In genomic region chr19:6016532-6016931, GRCm38 (mm10) we compare ENCODE assay signal across 9 mouse cellular contexts. TPM values are rescaled to one million over a fixed set of nuclear protein-coding genes. Genes with fewer than 3 reads are reported as not detected.
DNase-seq lines count a peak whose midpoint lies in the region; ATAC-seq and TF ChIP-seq lines count a peak whose summit lies in the region.
"Had no signal": no experiment of that assay in that cellular context is flagged by ENCODE, and none has a peak within 500 bp of the region (broad histone marks: within the 10 kb centered on the region; RNA-seq: fewer than 3 reads in every experiment).

No protein-coding gene starts in this region.

- DNase-seq in frontal cortex, postnatal 36 days (ENCODE audit: low spot score in 2 of 2): no peak
- DNase-seq in left cerebral cortex, postnatal 10 days (ENCODE audit: extremely low spot score in 1 of 2, low spot score in 2 of 2): no peak

- H3K4me3 ChIP-seq in erythroblast, embryonic 14.5 days (replicated peaks): peak overlapping the region; percentile 97
- H3K4me3 ChIP-seq in megakaryocyte, embryonic 14.5 days (replicated peaks): peak overlapping the region; percentile 94
- no peak overlapping the region for H3K4me3 ChIP-seq in hindbrain, embryonic 13.5 days
- peak overlapping the region; percentile 80; the same call in 1 of the 2 replicates for H3K4me3 ChIP-seq in small intestine, adult 2 months (ENCODE audit: low read depth, low read length)

- no peak for TF ChIP-seq POLR2A in small intestine, adult 2 months (IDR thresholded peaks at IDR 0.05; ENCODE audit: low read depth, low read length)

- no peaks in the 10 kb centered on the region for H3K27me3 ChIP-seq in erythroblast, embryonic 14.5 days (ENCODE audit: control insufficient read depth)
- H3K27me3 ChIP-seq in megakaryocyte, embryonic 14.5 days (replicated peaks): no peaks in the 10 kb centered on the region
- peaks cover 46% of the 10 kb centered on the region for H3K27me3 ChIP-seq in hindbrain, embryonic 13.5 days
- no peaks in the 10 kb centered on the region for H3K27me3 ChIP-seq in small intestine, adult 2 months (ENCODE audit: control insufficient read depth, insufficient read depth, low read length)

- H3K9me3 ChIP-seq in erythroblast, embryonic 14.5 days (ENCODE audit: control insufficient read depth, low read length): no peaks in the 10 kb centered on the region
- H3K9me3 ChIP-seq in megakaryocyte, embryonic 14.5 days: no peaks in the 10 kb centered on the region
- no peaks in the 10 kb centered on the region for H3K9me3 ChIP-seq in hindbrain, embryonic 13.5 days

- no peak overlapping the region for H3K27ac ChIP-seq in hindbrain, embryonic 13.5 days
- no peak overlapping the region for H3K27ac ChIP-seq in small intestine, adult 2 months (ENCODE audit: insufficient read depth, low read depth, low read length)

- no peak overlapping the region for H3K4me2 ChIP-seq in hindbrain, embryonic 13.5 days

- no peak for ATAC-seq in erythroblast, adult 5-6 weeks (replicated peaks; ENCODE audit: low FRiP score, poor library complexity, severe bottlenecking)
- no peak for ATAC-seq in megakaryocyte, adult 5-6 weeks (ENCODE audit: poor library complexity, severe bottlenecking)
- no peak for ATAC-seq in hindbrain, embryonic 13.5 days (ENCODE audit: low FRiP score)

- peaks cover 35% of the 10 kb centered on the region for H3K36me3 ChIP-seq in erythroblast, embryonic 14.5 days (ENCODE audit: control insufficient read depth)
- H3K36me3 ChIP-seq in megakaryocyte, embryonic 14.5 days (replicated peaks; ENCODE audit: low read length): peaks cover 25% of the 10 kb centered on the region
- no peaks in the 10 kb centered on the region for H3K36me3 ChIP-seq in hindbrain, embryonic 13.5 days
- H3K36me3 ChIP-seq in small intestine, adult 2 months (ENCODE audit: control insufficient read depth, insufficient read depth, low read length): peaks cover 5% of the 10 kb centered on the region; the same call in 1 of the 2 replicates

- 0 out of 2 replicates have a peak overlapping the region, but pooled peaks have one; percentile 6 for H3K9ac ChIP-seq in hindbrain, embryonic 13.5 days

- intact Hi-C loops in left cerebral cortex, postnatal 10 days (cut with DNase I): loop anchor here (10.0 kb wide), 1 partner anchor 232 kb away; no protein-coding TSS in a partner anchor

- 47% methylated on average over 7 of the region's 7 CpGs for WGBS in hindbrain, embryonic 13.5 days
- 40% methylated on average over 7 of the region's 7 CpGs for WGBS in small intestine, adult 2 months

- no peak for TF ChIP-seq CTCF in small intestine, adult 2 months (IDR thresholded peaks at IDR 0.05; ENCODE audit: extremely low read depth, insufficient read length, insufficient replicate concordance, low read depth, low read length)

- H3K4me1 ChIP-seq in erythroblast, embryonic 14.5 days (ENCODE audit: control insufficient read depth): peaks cover 76% of the 10 kb centered on the region
- H3K4me1 ChIP-seq in megakaryocyte, embryonic 14.5 days: peaks cover 66% of the 10 kb centered on the region
- peaks cover 22% of the 10 kb centered on the region for H3K4me1 ChIP-seq in hindbrain, embryonic 13.5 days (replicated peaks)
- H3K4me1 ChIP-seq in small intestine, adult 2 months (ENCODE audit: control insufficient read depth, insufficient read depth, insufficient read length, low read length): peaks cover 20% of the 10 kb centered on the region; the same call in 1 of the 2 replicates

RNA-seq across cellular contexts. Expression of gene Capn1, which starts 0.8 kb away (rescaled TPM):
- polyA plus RNA-seq in erythroblast, embryonic 14.5 days (2012): 38.5 and 46.1 TPM in 2 replicates
- total RNA-seq in erythroblast, adult 5-6 weeks (2015; ENCODE audit: low replicate concordance): 18.1 and 23.8 TPM in 2 replicates
- total RNA-seq in erythroblast, adult 5-6 weeks (2017; ENCODE audit: low replicate concordance): 34.8 and 43.7 TPM in 2 replicates
- polyA plus RNA-seq in megakaryocyte, embryonic 14.5 days (2012; ENCODE audit: insufficient read depth, low replicate concordance): 66.2 and 91.7 TPM in 2 replicates
- total RNA-seq in megakaryocyte, adult 5-6 weeks (2015): 31.1 and 32.2 TPM in 2 replicates
- total RNA-seq in megakaryocyte, adult 5-6 weeks (2017): 53.7 and 54.8 TPM in 2 replicates
- polyA plus RNA-seq in hindbrain, embryonic 13.5 days (2015; fragmentation: Nextera tagmentation; extraction: Ambion mirVana): 3.3 and 4.7 TPM in 2 replicates
- polyA plus RNA-seq in small intestine, adult 2 months (2012; rRNA removed): 30.9 and 129 TPM in 2 replicates
- 10 to 100 TPM; 18.2 to 19.3 TPM for total RNA-seq in left cerebral cortex, postnatal 10 days (2021)

RNA-seq across cellular contexts. Expression of gene Syvn1, which starts 29.8 kb away (rescaled TPM):
- 9.5 and 10.2 TPM in 2 replicates for polyA plus RNA-seq in erythroblast, embryonic 14.5 days (2012)
- 35.5 and 43.0 TPM in 2 replicates for total RNA-seq in erythroblast, adult 5-6 weeks (2015; ENCODE audit: low replicate concordance)
- total RNA-seq in erythroblast, adult 5-6 weeks (2017; ENCODE audit: low replicate concordance): 9.9 and 16.0 TPM in 2 replicates
- 129 and 202 TPM in 2 replicates for polyA plus RNA-seq in megakaryocyte, embryonic 14.5 days (2012; ENCODE audit: insufficient read depth, low replicate concordance)
- total RNA-seq in megakaryocyte, adult 5-6 weeks (2015): 16.8 and 17.8 TPM in 2 replicates
- 6.3 and 7.2 TPM in 2 replicates for total RNA-seq in megakaryocyte, adult 5-6 weeks (2017)
- polyA plus RNA-seq in hindbrain, embryonic 13.5 days (2015; fragmentation: Nextera tagmentation; extraction: Ambion mirVana): 30.6 and 33.0 TPM in 2 replicates
- 70.9 and 103 TPM in 2 replicates for polyA plus RNA-seq in small intestine, adult 2 months (2012; rRNA removed)
- total RNA-seq in left cerebral cortex, postnatal 10 days (2021): 10 to 100 TPM; 39.3 to 40.2 TPM

RNA-seq across cellular contexts. Expression of gene Slc22a20, which starts 30.6 kb away (rescaled TPM):
- not detected in 2 replicates for polyA plus RNA-seq in erythroblast, embryonic 14.5 days (2012)
- not detected in 2 replicates for total RNA-seq in erythroblast, adult 5-6 weeks (2015; ENCODE audit: low replicate concordance)
- total RNA-seq in erythroblast, adult 5-6 weeks (2017; ENCODE audit: low replicate concordance): not detected in 2 replicates
- not detected in 2 replicates for polyA plus RNA-seq in megakaryocyte, embryonic 14.5 days (2012; ENCODE audit: insufficient read depth, low replicate concordance)
- 0.16 and 0.20 TPM in 2 replicates for total RNA-seq in megakaryocyte, adult 5-6 weeks (2015)
- total RNA-seq in megakaryocyte, adult 5-6 weeks (2017): 1.1 and 1.2 TPM in 2 replicates
- not detected in 2 replicates for polyA plus RNA-seq in hindbrain, embryonic 13.5 days (2015; fragmentation: Nextera tagmentation; extraction: Ambion mirVana)
- 0.08 TPM in 1 of 2 replicates, not detected in the other for polyA plus RNA-seq in small intestine, adult 2 months (2012; rRNA removed)
- total RNA-seq in left cerebral cortex, postnatal 10 days (2021): not detected
- total RNA-seq: granulocyte monocyte progenitor cell, adult 5-6 weeks had no signal

RNA-seq across cellular contexts. Expression of gene Mrpl49, which starts 41.1 kb away (rescaled TPM):
- 4.9 and 6.3 TPM in 2 replicates for polyA plus RNA-seq in erythroblast, embryonic 14.5 days (2012)
- total RNA-seq in erythroblast, adult 5-6 weeks (2015; ENCODE audit: low replicate concordance): 10.0 and 15.3 TPM in 2 replicates
- total RNA-seq in erythroblast, adult 5-6 weeks (2017; ENCODE audit: low replicate concordance): 8.1 and 10.2 TPM in 2 replicates
- polyA plus RNA-seq in megakaryocyte, embryonic 14.5 days (2012; ENCODE audit: insufficient read depth, low replicate concordance): 19.0 and 54.3 TPM in 2 replicates
- total RNA-seq in megakaryocyte, adult 5-6 weeks (2015): 28.7 and 35.8 TPM in 2 replicates
- 31.0 and 33.0 TPM in 2 replicates for total RNA-seq in megakaryocyte, adult 5-6 weeks (2017)
- polyA plus RNA-seq in hindbrain, embryonic 13.5 days (2015; fragmentation: Nextera tagmentation; extraction: Ambion mirVana): 64.6 and 68.9 TPM in 2 replicates
- polyA plus RNA-seq in small intestine, adult 2 months (2012; rRNA removed): 7.6 and 14.8 TPM in 2 replicates
- total RNA-seq in left cerebral cortex, postnatal 10 days (2021): 10 to 100 TPM; 43.3 to 45.3 TPM

RNA-seq across cellular contexts. Expression of gene Fau, which starts 41.1 kb away (rescaled TPM):
- polyA plus RNA-seq in erythroblast, embryonic 14.5 days (2012): 521 and 530 TPM in 2 replicates
- 503 and 517 TPM in 2 replicates for total RNA-seq in erythroblast, adult 5-6 weeks (2015; ENCODE audit: low replicate concordance)
- total RNA-seq in erythroblast, adult 5-6 weeks (2017; ENCODE audit: low replicate concordance): 317 and 511 TPM in 2 replicates
- 3,425 and 5,919 TPM in 2 replicates for polyA plus RNA-seq in megakaryocyte, embryonic 14.5 days (2012; ENCODE audit: insufficient read depth, low replicate concordance)
- 2,056 and 2,077 TPM in 2 replicates for total RNA-seq in megakaryocyte, adult 5-6 weeks (2015)
- 1,670 and 1,985 TPM in 2 replicates for total RNA-seq in megakaryocyte, adult 5-6 weeks (2017)
- polyA plus RNA-seq in hindbrain, embryonic 13.5 days (2015; fragmentation: Nextera tagmentation; extraction: Ambion mirVana): 648 and 656 TPM in 2 replicates
- 1,660 and 2,469 TPM in 2 replicates for polyA plus RNA-seq in small intestine, adult 2 months (2012; rRNA removed)
- total RNA-seq in left cerebral cortex, postnatal 10 days (2021): 100 to 1,000 TPM; 698 to 713 TPM
